Mouse (Mus musculus): ENCODE measurements around the gene Wnk2. TPM values are rescaled to one million over a fixed set of nuclear protein-coding genes. Genes with fewer than 3 reads are reported as not detected.

Gene Wnk2
- polyA plus RNA-seq, 1 experiment from 2014 or later, result 1.6 TPM

GRCm38 (mm10) chr13:49076196-49076595 lies 71.6 kb downstream of the Wnk2 start:
- no peak for DNase-seq (ENCODE audit: low spot score)
- Histone ChIP-seq H3K36me3 (ENCODE audit: control insufficient read depth, insufficient read depth, low read length) (no peaks in the 10 kb centered on the region; the same call in 1 of the 2 replicates), H3K27ac (replicated peaks) (no peak overlapping the region), H3K4me3 (ENCODE audit: low read depth, low read length) (no peak overlapping the region), H3K9me3 (ENCODE audit: control insufficient read depth, low read length) (no peaks in the 10 kb centered on the region), H3K4me2 (replicated peaks; ENCODE audit: low read depth) (no peak overlapping the region), H3K9ac (ENCODE audit: low read length) (no peak overlapping the region), H3K4me1 (replicated peaks; ENCODE audit: control insufficient read depth, insufficient read depth) (no peaks in the 10 kb centered on the region), H3K27me3 (ENCODE audit: control insufficient read depth, insufficient read depth, low read length) (no peaks in the 10 kb centered on the region)
- TF ChIP-seq CTCF (IDR thresholded peaks at IDR 0.05; ENCODE audit: low read depth), result no peak
- no peak for TF ChIP-seq EP300 (optimal IDR thresholded peaks at IDR 0.05)
- no peak for ATAC-seq (ENCODE audit: low FRiP score, low TSS enrichment)
- 84% methylated on average over 11 of the region's 11 CpGs for WGBS

- 94% methylated on average over 3 of the region's 3 CpGs for WGBS
- Histone ChIP-seq H3K36me3 (ENCODE audit: control insufficient read depth, insufficient read depth, low read length) (no peaks in the 10 kb centered on the region; the same call in 1 of the 2 replicates), H3K27me3 (ENCODE audit: control insufficient read depth, insufficient read depth, low read length) (no peaks in the 10 kb centered on the region), H3K4me2 (replicated peaks; ENCODE audit: low read depth) (no peak overlapping the region), H3K9ac (ENCODE audit: low read length) (no peak overlapping the region), H3K4me3 (ENCODE audit: low read depth, low read length) (no peak overlapping the region), H3K27ac (replicated peaks) (no peak overlapping the region), H3K4me1 (replicated peaks; ENCODE audit: control insufficient read depth, insufficient read depth) (no peaks in the 10 kb centered on the region), H3K9me3 (ENCODE audit: control insufficient read depth, low read length) (no peaks in the 10 kb centered on the region)
- no peak for DNase-seq (ENCODE audit: low spot score)
- TF ChIP-seq CTCF (IDR thresholded peaks at IDR 0.05; ENCODE audit: low read depth), result no peak
- no peak for TF ChIP-seq EP300 (optimal IDR thresholded peaks at IDR 0.05)
- no peak for ATAC-seq (ENCODE audit: low FRiP score, low TSS enrichment)
These were observed 72.4 kb downstream of the Wnk2 start for GRCm38 (mm10) chr13:49075377-49075776.

GRCm38 (mm10) chr13:49073295-49073694 lies 74.5 kb downstream of the Wnk2 start:
- TF ChIP-seq CTCF (IDR thresholded peaks at IDR 0.05; ENCODE audit: low read depth) (peak; percentile 45), EP300 (optimal IDR thresholded peaks at IDR 0.05) (no peak)
- DNase-seq (ENCODE audit: low spot score), result no peak
- Histone ChIP-seq H3K27ac (replicated peaks) (no peak overlapping the region), H3K4me3 (ENCODE audit: low read depth, low read length) (no peak overlapping the region), H3K27me3 (ENCODE audit: control insufficient read depth, insufficient read depth, low read length) (no peaks in the 10 kb centered on the region), H3K36me3 (ENCODE audit: control insufficient read depth, insufficient read depth, low read length) (peaks cover 2% of the 10 kb centered on the region; the same call in 1 of the 2 replicates), H3K4me2 (replicated peaks; ENCODE audit: low read depth) (no peak overlapping the region), H3K4me1 (replicated peaks; ENCODE audit: control insufficient read depth, insufficient read depth) (no peaks in the 10 kb centered on the region), H3K9ac (ENCODE audit: low read length) (no peak overlapping the region), H3K9me3 (ENCODE audit: control insufficient read depth, low read length) (no peaks in the 10 kb centered on the region)
- 63% methylated on average over 6 of the region's 6 CpGs for WGBS
- no peak for ATAC-seq (ENCODE audit: low FRiP score, low TSS enrichment)

DNA sequence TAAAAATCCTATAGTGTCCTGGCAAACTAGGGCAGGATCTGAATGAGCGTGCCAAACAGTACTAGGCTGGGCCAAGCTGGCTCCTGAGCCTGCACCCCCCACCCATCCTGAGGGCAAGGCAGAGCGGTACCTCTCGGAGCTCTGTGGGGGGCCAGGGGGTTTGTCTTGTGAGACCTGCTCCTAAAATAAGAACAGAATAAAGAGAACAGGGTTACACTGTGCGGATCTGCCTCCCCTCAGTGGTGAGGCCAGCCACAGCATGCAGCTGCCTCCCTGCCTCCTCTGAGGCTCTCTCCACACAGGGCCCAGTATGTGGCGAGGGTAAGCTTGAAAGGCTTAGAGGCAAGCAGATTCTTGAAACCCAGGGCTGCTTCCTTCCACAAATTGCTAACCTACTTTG lies 76.0 kb downstream of the Wnk2 start:
- Histone ChIP-seq H3K9ac (ENCODE audit: low read length) (no peak overlapping the region), H3K27ac (replicated peaks) (no peak overlapping the region), H3K27me3 (ENCODE audit: control insufficient read depth, insufficient read depth, low read length) (no peaks in the 10 kb centered on the region), H3K4me3 (ENCODE audit: low read depth, low read length) (no peak overlapping the region), H3K9me3 (ENCODE audit: control insufficient read depth, low read length) (no peaks in the 10 kb centered on the region), H3K36me3 (ENCODE audit: control insufficient read depth, insufficient read depth, low read length) (peaks cover 6% of the 10 kb centered on the region; the same call in 1 of the 2 replicates), H3K4me2 (replicated peaks; ENCODE audit: low read depth) (no peak overlapping the region), H3K4me1 (replicated peaks; ENCODE audit: control insufficient read depth, insufficient read depth) (no peaks in the 10 kb centered on the region)
- TF ChIP-seq CTCF (IDR thresholded peaks at IDR 0.05; ENCODE audit: low read depth) (no peak), EP300 (optimal IDR thresholded peaks at IDR 0.05) (no peak)
- no peak for ATAC-seq (ENCODE audit: low FRiP score, low TSS enrichment)
- 85% methylated on average over 5 of the region's 5 CpGs for WGBS
- DNase-seq (ENCODE audit: low spot score), result no peak

GRCm38 (mm10) chr13:49069979-49070378 lies 77.8 kb downstream of the Wnk2 start:
- ATAC-seq (ENCODE audit: low FRiP score, low TSS enrichment) (no peak), DNase-seq (ENCODE audit: low spot score) (no peak)
- Histone ChIP-seq H3K9me3 (ENCODE audit: control insufficient read depth, low read length) (no peaks in the 10 kb centered on the region), H3K9ac (ENCODE audit: low read length) (no peak overlapping the region), H3K27ac (replicated peaks) (no peak overlapping the region), H3K27me3 (ENCODE audit: control insufficient read depth, insufficient read depth, low read length) (no peaks in the 10 kb centered on the region), H3K4me3 (ENCODE audit: low read depth, low read length) (no peak overlapping the region), H3K4me1 (replicated peaks; ENCODE audit: control insufficient read depth, insufficient read depth) (no peaks in the 10 kb centered on the region), H3K4me2 (replicated peaks; ENCODE audit: low read depth) (no peak overlapping the region), H3K36me3 (ENCODE audit: control insufficient read depth, insufficient read depth, low read length) (peaks cover 6% of the 10 kb centered on the region; the same call in 1 of the 2 replicates)
- TF ChIP-seq EP300 (optimal IDR thresholded peaks at IDR 0.05), result no peak
- no peak for TF ChIP-seq CTCF (IDR thresholded peaks at IDR 0.05; ENCODE audit: low read depth)
- 48% methylated on average over 6 of the region's 6 CpGs for WGBS

DNA sequence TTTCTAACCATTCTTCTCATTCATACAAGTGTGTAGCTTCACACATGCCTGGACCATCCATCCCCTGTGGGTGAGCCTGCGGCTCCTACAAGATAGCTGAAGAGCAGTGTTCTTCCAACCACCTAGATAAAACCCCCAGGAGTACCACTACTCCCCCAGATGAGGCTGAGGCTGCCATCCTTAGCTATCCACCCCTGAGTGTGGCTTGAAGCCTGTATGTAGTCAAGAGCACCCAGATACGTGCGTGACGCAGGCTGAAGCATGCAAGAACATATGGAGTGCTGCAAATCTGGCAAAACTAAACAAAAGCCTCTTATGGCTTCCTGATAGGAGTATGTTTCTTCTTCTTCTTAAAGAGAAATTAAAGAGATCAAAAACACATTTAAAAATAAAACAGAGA lies 78.4 kb downstream of the Wnk2 start:
- 67% methylated on average over 4 of the region's 4 CpGs for WGBS
- H3K9ac ChIP-seq (ENCODE audit: low read length), result no peak overlapping the region
- no peak for DNase-seq (ENCODE audit: low spot score)
- H3K4me1 ChIP-seq (replicated peaks; ENCODE audit: control insufficient read depth, insufficient read depth), result no peaks in the 10 kb centered on the region
- no peaks in the 10 kb centered on the region for H3K9me3 ChIP-seq (ENCODE audit: control insufficient read depth, low read length)
- TF ChIP-seq EP300 (optimal IDR thresholded peaks at IDR 0.05) (no peak), CTCF (IDR thresholded peaks at IDR 0.05; ENCODE audit: low read depth) (no peak)
- H3K4me3 ChIP-seq (ENCODE audit: low read depth, low read length), result no peak overlapping the region
- no peak for ATAC-seq (ENCODE audit: low FRiP score, low TSS enrichment)
- no peaks in the 10 kb centered on the region for H3K27me3 ChIP-seq (ENCODE audit: control insufficient read depth, insufficient read depth, low read length)
- H3K27ac ChIP-seq (replicated peaks), result no peak overlapping the region
- peaks cover 6% of the 10 kb centered on the region; the same call in 1 of the 2 replicates for H3K36me3 ChIP-seq (ENCODE audit: control insufficient read depth, insufficient read depth, low read length)
- no peak overlapping the region for H3K4me2 ChIP-seq (replicated peaks; ENCODE audit: low read depth)

Measured in stomach, postnatal 0 days (tissue).